ENCODE assay signal across 28 mouse cellular contexts in the genomic region with DNA sequence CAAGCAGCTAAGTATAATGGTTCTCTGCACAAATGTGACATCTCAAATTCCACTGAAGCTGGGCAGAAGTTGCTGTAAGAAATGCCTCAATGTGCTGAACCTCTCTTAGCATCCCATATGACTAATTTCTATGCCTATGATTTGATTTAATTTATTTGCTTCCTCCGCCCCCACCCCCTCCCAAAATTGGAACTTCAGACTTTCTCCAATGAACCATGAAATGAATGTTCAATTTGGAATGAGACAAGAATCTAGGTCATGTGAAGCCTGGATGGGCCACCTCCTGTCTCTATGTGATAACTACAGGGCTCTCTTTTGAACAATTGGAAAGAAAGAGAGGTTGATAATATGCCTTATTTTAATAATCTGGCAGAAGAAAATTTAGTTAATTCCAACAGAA. TPM values are rescaled to one million over a fixed set of nuclear protein-coding genes. Genes with fewer than 3 reads are reported as not detected.
"Had no signal": no experiment of that assay in that cellular context is flagged by ENCODE, and none has a peak within 500 bp of the region (broad histone marks: within the 10 kb centered on the region; RNA-seq: fewer than 3 reads in every experiment).

No protein-coding gene starts in this region.

- H3K9ac ChIP-seq: embryonic facial prominence, embryonic 12.5 days; embryonic facial prominence, embryonic 13.5 days; embryonic facial prominence, embryonic 15.5 days; forebrain, embryonic 12.5 days; forebrain, embryonic 13.5 days; forebrain, embryonic 15.5 days; forebrain, postnatal 0 days had no signal

- DNase-seq: cerebellum, adult 9-10 months; cerebellum, adult 9-11 months; cerebellum, postnatal 10 days; cerebellum, postnatal 14 days; cerebellum, postnatal 25 days; cerebellum, postnatal 36 days; embryo, embryonic 11 days; forebrain, postnatal 0 days; gastrocnemius, adult 2 months; gastrocnemius, postnatal 10 days; gastrocnemius, postnatal 14 days; gastrocnemius, postnatal 25 days; gastrocnemius, postnatal 36 days; heart, adult 11 months; heart, adult 18-20 months; heart, adult 2 months had no signal

- H3K27ac ChIP-seq: embryonic facial prominence, embryonic 10.5 days; embryonic facial prominence, embryonic 12.5 days; embryonic facial prominence, embryonic 13.5 days; embryonic facial prominence, embryonic 15.5 days; forebrain, embryonic 10.5 days; forebrain, embryonic 12.5 days; forebrain, embryonic 13.5 days; forebrain, embryonic 15.5 days; gastrocnemius, adult 2 months; heart, adult 2 months had no signal

- H3K4me3 ChIP-seq: embryonic facial prominence, embryonic 10.5 days; embryonic facial prominence, embryonic 12.5 days; embryonic facial prominence, embryonic 13.5 days; embryonic facial prominence, embryonic 15.5 days; erythroblast, embryonic 14.5 days; forebrain, embryonic 10.5 days; forebrain, embryonic 12.5 days; forebrain, embryonic 13.5 days; forebrain, embryonic 15.5 days; gastrocnemius, adult 2 months; heart, adult 2 months had no signal

- ATAC-seq: forebrain, embryonic 13.5 days; forebrain, embryonic 14.5 days; forebrain, embryonic 15.5 days; forebrain, embryonic 16.5 days; forebrain, postnatal 0 days had no signal

- H3K4me1 ChIP-seq: embryonic facial prominence, embryonic 12.5 days; embryonic facial prominence, embryonic 13.5 days; embryonic facial prominence, embryonic 15.5 days; forebrain, embryonic 10.5 days; forebrain, embryonic 12.5 days; forebrain, embryonic 13.5 days; forebrain, embryonic 15.5 days had no signal

- H3K36me3 ChIP-seq: embryonic facial prominence, embryonic 10.5 days; embryonic facial prominence, embryonic 12.5 days; embryonic facial prominence, embryonic 13.5 days; embryonic facial prominence, embryonic 15.5 days; forebrain, embryonic 10.5 days; forebrain, embryonic 12.5 days; forebrain, embryonic 15.5 days had no signal

- H3K4me2 ChIP-seq: embryonic facial prominence, embryonic 12.5 days; embryonic facial prominence, embryonic 13.5 days; embryonic facial prominence, embryonic 15.5 days; forebrain, embryonic 12.5 days; forebrain, embryonic 13.5 days; forebrain, embryonic 15.5 days had no signal

- H3K9me3 ChIP-seq: embryonic facial prominence, embryonic 10.5 days; embryonic facial prominence, embryonic 12.5 days; embryonic facial prominence, embryonic 13.5 days; embryonic facial prominence, embryonic 15.5 days; forebrain, embryonic 10.5 days; forebrain, embryonic 12.5 days; forebrain, embryonic 13.5 days; forebrain, embryonic 15.5 days had no signal

- H3K27me3 ChIP-seq: forebrain, embryonic 13.5 days; forebrain, embryonic 15.5 days had no signal

RNA-seq across cellular contexts. Expression of gene Ace2, which starts 36.2 kb away (rescaled TPM):
- polyA plus RNA-seq: embryonic facial prominence, embryonic 11.5 days; erythroblast, embryonic 14.5 days; forebrain, embryonic 14.5 days; forebrain, embryonic 16.5 days had no signal
